12 mouse cellular contexts compared by ENCODE assay signal in the genomic region with DNA sequence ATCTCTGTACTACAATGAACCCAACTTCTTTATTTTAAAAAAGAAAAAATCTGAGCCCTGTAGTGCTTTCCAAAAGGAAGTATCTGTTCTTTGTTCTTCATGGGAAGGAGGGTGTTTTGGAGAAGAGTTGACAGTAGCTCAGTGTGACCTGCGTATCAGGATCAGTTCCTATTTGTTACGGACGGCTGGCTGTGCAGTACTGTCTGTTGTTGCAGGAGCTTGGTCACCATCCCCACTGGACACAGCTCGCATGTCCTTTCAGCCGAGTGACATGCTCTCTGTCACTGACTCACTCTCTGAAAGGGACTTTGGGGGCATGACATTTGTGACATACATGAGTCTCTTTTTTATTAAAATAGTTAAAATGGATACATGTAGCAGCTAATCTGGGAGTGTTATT. TPM values are rescaled to one million over a fixed set of nuclear protein-coding genes. Genes with fewer than 3 reads are reported as not detected.
DNase-seq lines count a peak whose midpoint lies in the region; ATAC-seq and TF ChIP-seq lines count a peak whose summit lies in the region.
"Had no signal": no experiment of that assay in that cellular context is flagged by ENCODE, and none has a peak within 500 bp of the region (broad histone marks: within the 10 kb centered on the region; RNA-seq: fewer than 3 reads in every experiment).

No protein-coding gene starts in this region.

- no peak for DNase-seq in forebrain, postnatal 0 days
- peak; percentile 69 for DNase-seq in brain, adult 2 months (ENCODE audit: low read depth, low spot score)
- peak; percentile 32 to 39 for DNase-seq in heart, postnatal 10 days
- DNase-seq in urinary bladder, adult 2 months (ENCODE audit: low spot score): no peak
- DNase-seq in urinary bladder, postnatal 36 days (ENCODE audit: low spot score in 2 of 2): no peak
- DNase-seq: gastrocnemius, adult 2 months; lung, adult 2 months had no signal

- WGBS in forebrain, postnatal 0 days: 66% methylated on average over 5 of the region's 5 CpGs
- 56% methylated on average over 5 of the region's 5 CpGs for WGBS in forebrain, embryonic 12.5 days
- 42% methylated on average over 5 of the region's 5 CpGs for WGBS in kidney, embryonic 14.5 days
- whole genome bisulfite sequencing in kidney, embryonic 16.5 days: 38% methylated on average over 5 of the region's 5 CpGs

- H3K9me3 ChIP-seq in forebrain, postnatal 0 days (ENCODE audit: low read length): no peaks in the 10 kb centered on the region
- H3K9me3 ChIP-seq in forebrain, embryonic 12.5 days: no peaks in the 10 kb centered on the region
- H3K9me3 ChIP-seq in kidney, embryonic 14.5 days (ENCODE audit: control insufficient read depth, low read length): no peaks in the 10 kb centered on the region
- no peaks in the 10 kb centered on the region for H3K9me3 ChIP-seq in kidney, embryonic 16.5 days (ENCODE audit: low read length)
- H3K9me3 ChIP-seq: hindbrain, embryonic 13.5 days had no signal

- no peak overlapping the region for H3K27ac ChIP-seq in forebrain, postnatal 0 days (ENCODE audit: low read depth, low read length)
- no peak overlapping the region for H3K27ac ChIP-seq in forebrain, embryonic 12.5 days
- no peak overlapping the region for H3K27ac ChIP-seq in kidney, embryonic 14.5 days (ENCODE audit: low read depth, low read length)
- no peak overlapping the region for H3K27ac ChIP-seq in kidney, embryonic 16.5 days (ENCODE audit: low read length)
- H3K27ac ChIP-seq: gastrocnemius, adult 2 months; hindbrain, embryonic 13.5 days had no signal

- H3K27me3 ChIP-seq in forebrain, postnatal 0 days (ENCODE audit: insufficient read depth, low read length): no peaks in the 10 kb centered on the region
- no peaks in the 10 kb centered on the region for H3K27me3 ChIP-seq in forebrain, embryonic 12.5 days
- H3K27me3 ChIP-seq in kidney, embryonic 14.5 days (ENCODE audit: control insufficient read depth, insufficient read depth, low read length): no peaks in the 10 kb centered on the region
- no peaks in the 10 kb centered on the region for H3K27me3 ChIP-seq in kidney, embryonic 16.5 days (ENCODE audit: insufficient read depth, low read length)
- H3K27me3 ChIP-seq: hindbrain, embryonic 13.5 days had no signal

- no peak for TF ChIP-seq CTCF in forebrain, postnatal 0 days (IDR thresholded peaks at IDR 0.05; ENCODE audit: low read depth)

- no peak overlapping the region for H3K9ac ChIP-seq in forebrain, postnatal 0 days
- no peak overlapping the region for H3K9ac ChIP-seq in forebrain, embryonic 12.5 days
- no peak overlapping the region for H3K9ac ChIP-seq in kidney, embryonic 14.5 days (ENCODE audit: low read depth, low read length)
- H3K9ac ChIP-seq in kidney, embryonic 16.5 days (replicated peaks; ENCODE audit: low read length): no peak overlapping the region
- H3K9ac ChIP-seq: hindbrain, embryonic 13.5 days had no signal

- 0 out of 2 replicates have a peak, but pooled peaks cover 4% of the 10 kb centered on the region for H3K4me1 ChIP-seq in forebrain, postnatal 0 days (ENCODE audit: insufficient read depth)
- peaks cover 10% of the 10 kb centered on the region for H3K4me1 ChIP-seq in forebrain, embryonic 12.5 days
- peaks cover 18% of the 10 kb centered on the region for H3K4me1 ChIP-seq in kidney, embryonic 14.5 days (ENCODE audit: control insufficient read depth, insufficient read depth, low read length)
- H3K4me1 ChIP-seq in kidney, embryonic 16.5 days (ENCODE audit: insufficient read depth, low read length): peaks cover 25% of the 10 kb centered on the region

- no peak overlapping the region for H3K4me3 ChIP-seq in forebrain, postnatal 0 days (ENCODE audit: low read depth, low read length)
- no peak overlapping the region for H3K4me3 ChIP-seq in forebrain, embryonic 12.5 days (replicated peaks)
- no peak overlapping the region for H3K4me3 ChIP-seq in kidney, embryonic 14.5 days (ENCODE audit: low read length)
- H3K4me3 ChIP-seq in kidney, embryonic 16.5 days (ENCODE audit: low read length): no peak overlapping the region
- H3K4me3 ChIP-seq: gastrocnemius, adult 2 months; hindbrain, embryonic 13.5 days had no signal

- peak; percentile 21; the same call in 1 of the 2 replicates for ATAC-seq in forebrain, postnatal 0 days
- no peak for ATAC-seq in forebrain, embryonic 12.5 days (ENCODE audit: low FRiP score)
- ATAC-seq in kidney, embryonic 14.5 days (ENCODE audit: low FRiP score, low TSS enrichment): 0 out of 2 replicates have a peak, but pooled peaks have one; percentile 55
- no peak for ATAC-seq in kidney, embryonic 16.5 days (ENCODE audit: low FRiP score, low TSS enrichment)

- intact Hi-C loops in heart, postnatal 10 days (cut with DNase I): loop anchor here (5.0 kb wide), 1 partner anchor 45 kb away; the partner anchor contains the start of genes Ccdc148 and Pkp4

- H3K4me2 ChIP-seq in forebrain, postnatal 0 days (ENCODE audit: low read depth): no peak overlapping the region
- no peak overlapping the region for H3K4me2 ChIP-seq in forebrain, embryonic 12.5 days
- no peak overlapping the region for H3K4me2 ChIP-seq in kidney, embryonic 14.5 days (replicated peaks; ENCODE audit: low read depth, low read length)
- no peak overlapping the region for H3K4me2 ChIP-seq in kidney, embryonic 16.5 days (replicated peaks; ENCODE audit: low read depth, low read length)
- H3K4me2 ChIP-seq: hindbrain, embryonic 13.5 days had no signal

- no peaks in the 10 kb centered on the region for H3K36me3 ChIP-seq in forebrain, postnatal 0 days (ENCODE audit: insufficient read depth)
- no peaks in the 10 kb centered on the region; the same call in none of the 2 replicates for H3K36me3 ChIP-seq in forebrain, embryonic 12.5 days (replicated peaks)
- H3K36me3 ChIP-seq in kidney, embryonic 14.5 days (ENCODE audit: control insufficient read depth, insufficient read depth, low read length): no peaks in the 10 kb centered on the region
- H3K36me3 ChIP-seq in kidney, embryonic 16.5 days (ENCODE audit: insufficient read depth, low read length): no peaks in the 10 kb centered on the region
- H3K36me3 ChIP-seq: hindbrain, embryonic 13.5 days had no signal

RNA-seq across cellular contexts. Expression of gene Pkp4, which starts 47.1 kb away (rescaled TPM):
- 83.9 and 97.6 TPM in 2 replicates for total RNA-seq in forebrain, postnatal 0 days (2014; rRNA removed)
- polyA plus RNA-seq in forebrain, postnatal 0 days (2015; fragmentation: Nextera tagmentation; extraction: Ambion mirVana): 19.1 and 20.1 TPM in 2 replicates
- 19.0 and 20.1 TPM in 2 replicates for polyA plus RNA-seq in forebrain, embryonic 12.5 days (2016; fragmentation: Nextera tagmentation; extraction: Ambion mirVana)
- 29.7 and 31.1 TPM in 2 replicates for polyA plus RNA-seq in kidney, embryonic 14.5 days (2014; fragmentation: Nextera tagmentation; extraction: Ambion mirVana)
- polyA plus RNA-seq in kidney, embryonic 16.5 days (2015; fragmentation: Nextera tagmentation; extraction: Ambion mirVana): 23.5 and 27.6 TPM in 2 replicates
- 100 to 1,000 TPM; 191 to 198 TPM for total RNA-seq in heart, postnatal 10 days (2021)
- 38.7 and 55.2 TPM in 2 replicates for polyA plus RNA-seq in urinary bladder, adult 2 months (2012; rRNA removed)
- total RNA-seq: MEL had no signal

RNA-seq across cellular contexts. Expression of gene Ccdc148, which starts 47.2 kb away (rescaled TPM):
- total RNA-seq in forebrain, postnatal 0 days (2014; rRNA removed): 5.3 and 5.8 TPM in 2 replicates
- polyA plus RNA-seq in forebrain, postnatal 0 days (2015; fragmentation: Nextera tagmentation; extraction: Ambion mirVana): 3.5 and 6.9 TPM in 2 replicates
- polyA plus RNA-seq in forebrain, embryonic 12.5 days (2016; fragmentation: Nextera tagmentation; extraction: Ambion mirVana): 2.4 TPM in 2 replicates
- polyA plus RNA-seq in kidney, embryonic 14.5 days (2014; fragmentation: Nextera tagmentation; extraction: Ambion mirVana): 1.0 and 1.2 TPM in 2 replicates
- 1.4 and 1.6 TPM in 2 replicates for polyA plus RNA-seq in kidney, embryonic 16.5 days (2015; fragmentation: Nextera tagmentation; extraction: Ambion mirVana)
- 1 to 10 TPM; 2.3 to 2.6 TPM for total RNA-seq in heart, postnatal 10 days (2021)
- polyA plus RNA-seq in urinary bladder, adult 2 months (2012; rRNA removed): 0.92 and 0.99 TPM in 2 replicates
- total RNA-seq: MEL had no signal

Comparison
In these comparisons a context has a peak if more than half of its experiments do, and no peak if none do; other contexts are left out.
1. ATAC-seq: peak in forebrain, postnatal 0 days (single experiment) and kidney, embryonic 14.5 days (single experiment); none in forebrain, embryonic 12.5 days (single experiment) and kidney, embryonic 16.5 days (single experiment).
2. DNase-seq: peak in brain, adult 2 months (single experiment) and heart, postnatal 10 days (2 of 2); none in forebrain, postnatal 0 days (single experiment), urinary bladder, adult 2 months (single experiment) and urinary bladder, postnatal 36 days (0 of 2).